Mouse (Mus musculus) spleen, adult 2 months (tissue): ENCODE measurements around the gene Pcsk7.

ENCODE experiments used
- CTCF ChIP-seq: fragments of 200-500 bp; IDR thresholded peaks from 2 replicates; pipeline ENCODE4 v1.5.1; 2011; ENCODE audit warnings: mild to moderate bottlenecking, inconsistent platforms; ENCODE audit not compliant: insufficient read depth, insufficient read length, insufficient replicate concordance; ENCODE audit errors: extremely low read depth
- POLR2A ChIP-seq: fragments of 200-500 bp; IDR thresholded peaks from 2 replicates; pipeline ENCODE4 v1.6.1; 2011; ENCODE audit warnings: low read depth, low read length, inconsistent platforms

- TF ChIP-seq CTCF (no peak), POLR2A (no peak)
These were observed 12.6 kb upstream of the Pcsk7 start for GRCm38 (mm10) chr9:45893681-45894080.
